Mouse (Mus musculus): ENCODE measurements at regions not wholly inside any gene's neighbourhood (a gene's known extent, or its start where the extent isn't known, plus 50 kb on each side); places are given as distances from the start of the nearest gene placed in this dataset.

DNA sequence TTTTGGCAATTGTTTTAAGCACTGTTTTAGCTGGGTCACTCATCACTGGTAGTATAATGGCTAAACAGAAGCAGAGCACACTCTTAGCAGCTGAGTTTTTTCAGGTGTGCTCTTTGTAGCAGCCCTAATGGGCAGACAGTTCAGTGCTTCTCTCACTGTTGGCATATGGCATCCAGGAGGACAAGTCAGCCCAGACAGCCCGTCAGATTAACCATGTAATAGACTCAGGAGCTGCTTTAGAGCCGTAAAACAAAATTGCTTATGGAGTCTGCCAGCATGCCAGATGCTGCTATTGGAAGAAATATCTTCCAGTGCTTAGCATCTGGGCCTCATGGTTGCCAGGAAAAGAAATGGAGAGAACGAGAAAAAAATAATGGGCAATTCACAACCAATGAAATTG, 835.7 kb upstream of the Nudt12 start:
- TF ChIP-seq POLR2A (IDR thresholded peaks at IDR 0.05; ENCODE audit: insufficient read depth, low read depth, low read length): no peak
- no peak for TF ChIP-seq CTCF (IDR thresholded peaks at IDR 0.05; ENCODE audit: insufficient read depth, low read depth, low read length)
- H3K4me3 ChIP-seq (ENCODE audit: insufficient read depth, low read depth, low read length): no peak overlapping the region
- no peak overlapping the region for H3K27ac ChIP-seq (ENCODE audit: insufficient read depth, low read depth, low read length)
- 57% methylated on average over 3 of the region's 3 CpGs for WGBS
- no peaks in the 10 kb centered on the region for H3K4me1 ChIP-seq (ENCODE audit: control insufficient read depth, insufficient read depth, low read length)

GRCm38 (mm10) chr17:59845261-59845819, 832.2 kb upstream of the Nudt12 start:
- TF ChIP-seq POLR2A (IDR thresholded peaks at IDR 0.05; ENCODE audit: insufficient read depth, low read depth, low read length) (no peak), CTCF (IDR thresholded peaks at IDR 0.05; ENCODE audit: insufficient read depth, low read depth, low read length) (no peak)
- no peak overlapping the region for H3K27ac ChIP-seq (ENCODE audit: insufficient read depth, low read depth, low read length)
- H3K4me1 ChIP-seq (ENCODE audit: control insufficient read depth, insufficient read depth, low read length): no peaks in the 10 kb centered on the region
- WGBS: 60% methylated on average over 4 of the region's 4 CpGs
- no peak overlapping the region for H3K4me3 ChIP-seq (ENCODE audit: insufficient read depth, low read depth, low read length)

GRCm38 (mm10) chr17:59805870-59806269, 792.7 kb upstream of the Nudt12 start:
- Histone ChIP-seq H3K4me3 (ENCODE audit: insufficient read depth, low read depth, low read length) (no peak overlapping the region), H3K4me1 (ENCODE audit: control insufficient read depth, insufficient read depth, low read length) (no peaks in the 10 kb centered on the region), H3K27ac (ENCODE audit: insufficient read depth, low read depth, low read length) (no peak overlapping the region)
- TF ChIP-seq CTCF (IDR thresholded peaks at IDR 0.05; ENCODE audit: insufficient read depth, low read depth, low read length) (no peak), POLR2A (IDR thresholded peaks at IDR 0.05; ENCODE audit: insufficient read depth, low read depth, low read length) (no peak)
- 85% methylated on average over 3 of the region's 3 CpGs for WGBS

GRCm38 (mm10) chr17:59793434-59793833, 780.3 kb upstream of the Nudt12 start:
- H3K27ac ChIP-seq (ENCODE audit: insufficient read depth, low read depth, low read length): no peak overlapping the region
- no peaks in the 10 kb centered on the region for H3K4me1 ChIP-seq (ENCODE audit: control insufficient read depth, insufficient read depth, low read length)
- no peak overlapping the region for H3K4me3 ChIP-seq (ENCODE audit: insufficient read depth, low read depth, low read length)
- no peak for TF ChIP-seq CTCF (IDR thresholded peaks at IDR 0.05; ENCODE audit: insufficient read depth, low read depth, low read length)
- TF ChIP-seq POLR2A (IDR thresholded peaks at IDR 0.05; ENCODE audit: insufficient read depth, low read depth, low read length): no peak

DNA sequence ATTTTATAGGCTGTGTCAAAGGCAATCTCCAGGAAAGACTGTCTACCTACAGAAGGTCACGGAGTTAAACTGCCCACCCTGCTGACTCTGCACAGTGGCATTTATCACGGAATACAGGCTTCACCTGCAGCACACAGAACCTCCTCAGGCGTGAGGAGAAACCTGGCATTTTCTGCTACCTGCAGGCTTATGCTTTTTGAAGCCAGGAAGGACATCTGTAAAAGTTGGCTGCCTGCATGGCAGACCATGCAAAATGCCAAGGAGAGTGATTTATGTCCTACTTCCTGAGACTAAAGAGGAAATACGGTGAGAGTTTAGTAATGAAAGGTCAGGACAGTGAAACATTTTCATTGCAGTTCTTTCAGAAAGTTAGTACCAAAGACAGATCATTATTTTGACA, 779.6 kb upstream of the Nudt12 start:
- TF ChIP-seq CTCF (IDR thresholded peaks at IDR 0.05; ENCODE audit: insufficient read depth, low read depth, low read length) (no peak), POLR2A (IDR thresholded peaks at IDR 0.05; ENCODE audit: insufficient read depth, low read depth, low read length) (no peak)
- Histone ChIP-seq H3K4me1 (ENCODE audit: control insufficient read depth, insufficient read depth, low read length) (no peaks in the 10 kb centered on the region), H3K4me3 (ENCODE audit: insufficient read depth, low read depth, low read length) (no peak overlapping the region), H3K27ac (ENCODE audit: insufficient read depth, low read depth, low read length) (no peak overlapping the region)
- 89% methylated on average over 4 of the region's 4 CpGs for WGBS

DNA sequence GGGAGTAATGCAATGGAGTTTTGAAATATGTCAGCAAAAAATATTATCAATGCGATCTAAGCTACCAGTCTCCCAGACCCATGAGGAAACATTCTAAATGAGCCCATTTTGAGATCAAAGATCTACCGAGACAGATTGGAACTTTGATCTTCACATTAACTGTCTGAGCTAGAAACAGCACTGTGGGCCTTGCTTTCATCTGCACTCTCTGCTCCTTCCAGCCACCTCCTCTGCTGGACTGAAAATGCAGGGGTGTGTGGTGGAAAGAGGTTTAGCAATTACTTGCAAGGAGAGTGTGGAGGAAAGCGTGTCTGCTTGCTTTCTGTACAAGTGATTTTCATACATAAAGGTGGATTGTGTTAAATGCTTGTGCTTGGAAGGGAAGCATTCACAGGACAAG, 760.9 kb upstream of the Nudt12 start:
- TF ChIP-seq CTCF (IDR thresholded peaks at IDR 0.05; ENCODE audit: insufficient read depth, low read depth, low read length) (no peak), POLR2A (IDR thresholded peaks at IDR 0.05; ENCODE audit: insufficient read depth, low read depth, low read length) (no peak)
- H3K4me3 ChIP-seq (ENCODE audit: insufficient read depth, low read depth, low read length): no peak overlapping the region
- WGBS: 85% methylated on average over 3 of the region's 3 CpGs
- H3K27ac ChIP-seq (ENCODE audit: insufficient read depth, low read depth, low read length): no peak overlapping the region
- no peaks in the 10 kb centered on the region for H3K4me1 ChIP-seq (ENCODE audit: control insufficient read depth, insufficient read depth, low read length)

DNA sequence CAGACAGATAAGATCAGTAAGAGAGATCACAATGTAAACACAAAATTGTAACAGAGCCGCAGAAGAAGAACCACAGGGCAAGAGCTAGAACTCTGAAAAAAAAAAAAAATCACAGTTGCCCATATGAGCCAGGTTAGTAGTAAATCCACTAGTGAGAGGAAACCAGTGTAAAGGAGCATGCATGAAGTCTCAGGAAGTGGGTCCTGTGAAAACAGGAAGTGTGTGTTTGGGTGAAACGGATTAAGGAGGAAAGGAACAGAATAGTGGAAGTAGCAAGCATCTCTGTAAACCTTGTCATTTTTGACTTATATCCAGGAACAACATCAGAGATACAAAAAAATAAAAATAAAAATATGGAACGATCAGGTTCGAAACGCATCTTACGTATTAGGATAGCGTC, 753.4 kb upstream of the Nudt12 start:
- no peaks in the 10 kb centered on the region for H3K4me1 ChIP-seq (ENCODE audit: control insufficient read depth, insufficient read depth, low read length)
- WGBS: 96% methylated on average over 7 of the region's 7 CpGs
- no peak overlapping the region for H3K27ac ChIP-seq (ENCODE audit: insufficient read depth, low read depth, low read length)
- H3K4me3 ChIP-seq (ENCODE audit: insufficient read depth, low read depth, low read length): no peak overlapping the region
- TF ChIP-seq CTCF (IDR thresholded peaks at IDR 0.05; ENCODE audit: insufficient read depth, low read depth, low read length) (no peak), POLR2A (IDR thresholded peaks at IDR 0.05; ENCODE audit: insufficient read depth, low read depth, low read length) (no peak)

DNA sequence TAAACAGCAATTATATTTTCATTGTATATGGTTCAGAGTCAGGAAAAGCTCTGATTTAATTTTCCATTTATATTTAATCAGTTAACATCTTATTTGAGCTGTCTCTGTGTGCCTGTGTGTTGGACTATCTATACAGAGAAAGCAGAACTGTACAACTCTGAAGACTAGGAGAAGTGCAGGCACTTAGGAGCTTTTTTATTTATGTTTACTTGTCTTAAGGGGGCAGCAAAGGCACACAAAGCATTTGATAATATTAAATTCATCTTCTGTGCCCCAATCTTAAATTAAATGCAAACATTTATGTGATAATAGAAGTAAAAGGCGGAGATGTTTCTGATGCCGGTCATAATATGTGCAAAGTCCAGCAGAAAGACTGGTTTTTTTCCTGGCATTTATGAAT, 751.3 kb upstream of the Nudt12 start:
- Histone ChIP-seq H3K4me1 (ENCODE audit: control insufficient read depth, insufficient read depth, low read length) (no peaks in the 10 kb centered on the region), H3K4me3 (ENCODE audit: insufficient read depth, low read depth, low read length) (no peak overlapping the region), H3K27ac (ENCODE audit: insufficient read depth, low read depth, low read length) (no peak overlapping the region)
- TF ChIP-seq CTCF (IDR thresholded peaks at IDR 0.05; ENCODE audit: insufficient read depth, low read depth, low read length): no peak
- no peak for TF ChIP-seq POLR2A (IDR thresholded peaks at IDR 0.05; ENCODE audit: insufficient read depth, low read depth, low read length)
- WGBS: 42% methylated on average over 2 of the region's 2 CpGs

GRCm38 (mm10) chr17:59762068-59762467, 748.9 kb upstream of the Nudt12 start:
- no peak overlapping the region for H3K27ac ChIP-seq (ENCODE audit: insufficient read depth, low read depth, low read length)
- 70% methylated on average over 4 of the region's 4 CpGs for WGBS

DNA sequence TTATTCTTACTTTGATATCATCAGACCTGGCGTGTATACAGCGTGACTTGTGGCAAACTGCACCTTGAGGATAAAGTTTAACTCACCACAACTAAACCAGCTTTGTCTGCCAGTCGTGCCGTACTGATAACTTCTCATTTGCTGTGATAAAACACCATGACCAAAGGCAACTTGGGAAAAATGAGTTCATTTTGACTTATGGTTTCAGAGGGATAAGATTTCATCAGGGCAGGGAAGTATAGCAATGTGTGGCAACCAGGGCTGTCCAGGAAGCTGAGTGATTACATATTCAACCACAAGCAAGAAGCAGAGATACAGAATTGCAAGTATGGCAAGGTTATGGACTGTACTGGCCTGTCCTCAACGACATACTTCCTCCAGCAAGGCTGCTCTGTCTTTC, 747.7 kb upstream of the Nudt12 start:
- H3K4me1 ChIP-seq (ENCODE audit: control insufficient read depth, insufficient read depth, low read length): no peaks in the 10 kb centered on the region
- TF ChIP-seq CTCF (IDR thresholded peaks at IDR 0.05; ENCODE audit: insufficient read depth, low read depth, low read length) (no peak), POLR2A (IDR thresholded peaks at IDR 0.05; ENCODE audit: insufficient read depth, low read depth, low read length) (no peak)
- 89% methylated on average over 5 of the region's 5 CpGs for WGBS
- H3K27ac ChIP-seq (ENCODE audit: insufficient read depth, low read depth, low read length): no peak overlapping the region
- H3K4me3 ChIP-seq (ENCODE audit: insufficient read depth, low read depth, low read length): no peak overlapping the region

More at GRCm38 (mm10) chr17:59762068-59762467, 748.9 kb upstream of the Nudt12 start:
- no peaks in the 10 kb centered on the region for H3K4me1 ChIP-seq (ENCODE audit: control insufficient read depth, insufficient read depth, low read length)
- no peak overlapping the region for H3K4me3 ChIP-seq (ENCODE audit: insufficient read depth, low read depth, low read length)
- TF ChIP-seq POLR2A (IDR thresholded peaks at IDR 0.05; ENCODE audit: insufficient read depth, low read depth, low read length) (no peak), CTCF (IDR thresholded peaks at IDR 0.05; ENCODE audit: insufficient read depth, low read depth, low read length) (no peak)

Data from olfactory bulb, adult 2 months (tissue).